Mouse (Mus musculus): ENCODE measurements around the gene Mcpt9. TPM values are rescaled to one million over a fixed set of nuclear protein-coding genes. Genes with fewer than 3 reads are reported as not detected.
"Not testable (repeated sequence)": the region's sequence is repeated elsewhere in the genome, so short reads cannot be mapped to it uniquely, and the experiment has no call there.

The Mcpt9 gene
- not detected in 2 replicates for polyA plus RNA-seq (2015; fragmentation: Nextera tagmentation; extraction: Ambion mirVana)

GRCm38 (mm10) chr14:56030395-56030794 is at the start of gene Mcpt9:
Mcpt9 (minus strand) TSS chr14:56030495.
- not testable (repeated sequence) for ATAC-seq (replicated peaks; ENCODE audit: extremely low read depth, insufficient read depth, low FRiP score); H3K36me3 ChIP-seq (ENCODE audit: control insufficient read depth, insufficient read depth); H3K4me2 ChIP-seq (ENCODE audit: low read depth, low read length); H3K4me3 ChIP-seq (ENCODE audit: low read length); H3K4me1 ChIP-seq (ENCODE audit: control insufficient read depth, insufficient read depth, low read length); H3K27ac ChIP-seq (ENCODE audit: low read length); H3K27me3 ChIP-seq (ENCODE audit: control insufficient read depth, insufficient read depth, low read length); H3K9me3 ChIP-seq (replicated peaks; ENCODE audit: control insufficient read depth, low read length); H3K9ac ChIP-seq (ENCODE audit: low read length)
- WGBS, result 77% methylated on average over 3 of the region's 3 CpGs

- not testable (repeated sequence) for H3K36me3 ChIP-seq (ENCODE audit: control insufficient read depth, insufficient read depth); H3K4me2 ChIP-seq (ENCODE audit: low read depth, low read length); ATAC-seq (replicated peaks; ENCODE audit: extremely low read depth, insufficient read depth, low FRiP score); H3K9me3 ChIP-seq (replicated peaks; ENCODE audit: control insufficient read depth, low read length); H3K27me3 ChIP-seq (ENCODE audit: control insufficient read depth, insufficient read depth, low read length); H3K4me1 ChIP-seq (ENCODE audit: control insufficient read depth, insufficient read depth, low read length); H3K4me3 ChIP-seq (ENCODE audit: low read length); H3K9ac ChIP-seq (ENCODE audit: low read length); H3K27ac ChIP-seq (ENCODE audit: low read length)
- 35% methylated on average over 3 of the region's 3 CpGs for WGBS
Measured at GRCm38 (mm10) chr14:56062213-56062612, 31.9 kb upstream of the Mcpt9 start, which contains the start of gene Mcpt4. Mcpt4 (minus strand) TSS chr14:56062313.

- 0 out of 2 replicates have a peak, but pooled peaks cover 3% of the 10 kb centered on the region for H3K4me1 ChIP-seq (ENCODE audit: control insufficient read depth, insufficient read depth, low read length)
- no peaks in the 10 kb centered on the region for H3K27me3 ChIP-seq (ENCODE audit: control insufficient read depth, insufficient read depth, low read length)
- H3K9ac ChIP-seq (ENCODE audit: low read length), result no peak overlapping the region
- WGBS, result 42% methylated on average over 4 of the region's 4 CpGs
- no peaks in the 10 kb centered on the region for H3K9me3 ChIP-seq (replicated peaks; ENCODE audit: control insufficient read depth, low read length)
- ATAC-seq (replicated peaks; ENCODE audit: extremely low read depth, insufficient read depth, low FRiP score), result peak; percentile 63
- H3K27ac ChIP-seq (ENCODE audit: low read length), result no peak overlapping the region
- no peaks in the 10 kb centered on the region for H3K36me3 ChIP-seq (ENCODE audit: control insufficient read depth, insufficient read depth)
- H3K4me2 ChIP-seq (ENCODE audit: low read depth, low read length), result no peak overlapping the region
- H3K4me3 ChIP-seq (ENCODE audit: low read length), result no peak overlapping the region
Measured at GRCm38 (mm10) chr14:56057722-56058121, 27.4 kb upstream of the Mcpt9 start.

GRCm38 (mm10) chr14:56055408-56055807 is 25.1 kb upstream of the Mcpt9 start:
- Histone ChIP-seq H3K27ac (ENCODE audit: low read length) (no peak overlapping the region), H3K9me3 (replicated peaks; ENCODE audit: control insufficient read depth, low read length) (no peaks in the 10 kb centered on the region), H3K27me3 (ENCODE audit: control insufficient read depth, insufficient read depth, low read length) (no peaks in the 10 kb centered on the region), H3K36me3 (ENCODE audit: control insufficient read depth, insufficient read depth) (no peaks in the 10 kb centered on the region), H3K9ac (ENCODE audit: low read length) (no peak overlapping the region), H3K4me2 (ENCODE audit: low read depth, low read length) (no peak overlapping the region), H3K4me1 (ENCODE audit: control insufficient read depth, insufficient read depth, low read length) (0 out of 2 replicates have a peak, but pooled peaks cover 3% of the 10 kb centered on the region), H3K4me3 (ENCODE audit: low read length) (no peak overlapping the region)
- ATAC-seq (replicated peaks; ENCODE audit: extremely low read depth, insufficient read depth, low FRiP score), result no peak
- WGBS, result 57% methylated on average over 3 of the region's 3 CpGs

- not testable (repeated sequence) for H3K9me3 ChIP-seq (replicated peaks; ENCODE audit: control insufficient read depth, low read length); H3K9ac ChIP-seq (ENCODE audit: low read length); H3K4me3 ChIP-seq (ENCODE audit: low read length); ATAC-seq (replicated peaks; ENCODE audit: extremely low read depth, insufficient read depth, low FRiP score); H3K36me3 ChIP-seq (ENCODE audit: control insufficient read depth, insufficient read depth); H3K4me2 ChIP-seq (ENCODE audit: low read depth, low read length); H3K4me1 ChIP-seq (ENCODE audit: control insufficient read depth, insufficient read depth, low read length); H3K27me3 ChIP-seq (ENCODE audit: control insufficient read depth, insufficient read depth, low read length); H3K27ac ChIP-seq (ENCODE audit: low read length)
- 31% methylated on average over 1 of the region's 1 CpGs for WGBS
Measured at GRCm38 (mm10) chr14:56041792-56042191, 11.5 kb upstream of the Mcpt9 start, which contains the start of gene Mcpt2. Mcpt2 (plus strand) TSS chr14:56042041.

- Histone ChIP-seq H3K9ac (ENCODE audit: low read length) (no peak overlapping the region), H3K4me1 (ENCODE audit: control insufficient read depth, insufficient read depth, low read length) (no peaks in the 10 kb centered on the region), H3K36me3 (ENCODE audit: control insufficient read depth, insufficient read depth) (no peaks in the 10 kb centered on the region), H3K27ac (ENCODE audit: low read length) (no peak overlapping the region), H3K4me3 (ENCODE audit: low read length) (no peak overlapping the region), H3K9me3 (replicated peaks; ENCODE audit: control insufficient read depth, low read length) (no peaks in the 10 kb centered on the region), H3K27me3 (ENCODE audit: control insufficient read depth, insufficient read depth, low read length) (no peaks in the 10 kb centered on the region), H3K4me2 (ENCODE audit: low read depth, low read length) (no peak overlapping the region)
- no peak for ATAC-seq (replicated peaks; ENCODE audit: extremely low read depth, insufficient read depth, low FRiP score)
- 48% methylated on average over 2 of the region's 2 CpGs for WGBS
Measured at GRCm38 (mm10) chr14:56034433-56034832, 4.1 kb upstream of the Mcpt9 start.

GRCm38 (mm10) chr14:56021305-56021704 is 9.0 kb downstream of the Mcpt9 start:
- not testable (repeated sequence) for H3K4me3 ChIP-seq (ENCODE audit: low read length); H3K36me3 ChIP-seq (ENCODE audit: control insufficient read depth, insufficient read depth); H3K4me1 ChIP-seq (ENCODE audit: control insufficient read depth, insufficient read depth, low read length); H3K9me3 ChIP-seq (replicated peaks; ENCODE audit: control insufficient read depth, low read length); ATAC-seq (replicated peaks; ENCODE audit: extremely low read depth, insufficient read depth, low FRiP score); H3K9ac ChIP-seq (ENCODE audit: low read length); H3K27me3 ChIP-seq (ENCODE audit: control insufficient read depth, insufficient read depth, low read length); H3K4me2 ChIP-seq (ENCODE audit: low read depth, low read length); H3K27ac ChIP-seq (ENCODE audit: low read length)
- 61% methylated on average over 3 of the region's 4 CpGs for WGBS

GRCm38 (mm10) chr14:56019446-56019845 is 10.8 kb downstream of the Mcpt9 start:
- no peaks in the 10 kb centered on the region for H3K9me3 ChIP-seq (replicated peaks; ENCODE audit: control insufficient read depth, low read length)
- no peaks in the 10 kb centered on the region for H3K27me3 ChIP-seq (ENCODE audit: control insufficient read depth, insufficient read depth, low read length)
- H3K4me3 ChIP-seq (ENCODE audit: low read length), result no peak overlapping the region
- H3K4me2 ChIP-seq (ENCODE audit: low read depth, low read length), result no peak overlapping the region
- no peaks in the 10 kb centered on the region for H3K36me3 ChIP-seq (ENCODE audit: control insufficient read depth, insufficient read depth)
- no peak for ATAC-seq (replicated peaks; ENCODE audit: extremely low read depth, insufficient read depth, low FRiP score)
- no peak overlapping the region for H3K27ac ChIP-seq (ENCODE audit: low read length)
- H3K4me1 ChIP-seq (ENCODE audit: control insufficient read depth, insufficient read depth, low read length), result no peaks in the 10 kb centered on the region
- WGBS, result 44% methylated on average over 1 of the region's 1 CpGs
- no peak overlapping the region for H3K9ac ChIP-seq (ENCODE audit: low read length)

GRCm38 (mm10) chr14:56017671-56018070 is 12.6 kb downstream of the Mcpt9 start, which contains the start of gene Mcpt1:
Mcpt1 (plus strand) TSS chr14:56017971.
- H3K4me1 ChIP-seq (ENCODE audit: control insufficient read depth, insufficient read depth, low read length); ATAC-seq (replicated peaks; ENCODE audit: extremely low read depth, insufficient read depth, low FRiP score); H3K9ac ChIP-seq (ENCODE audit: low read length); H3K36me3 ChIP-seq (ENCODE audit: control insufficient read depth, insufficient read depth); H3K27me3 ChIP-seq (ENCODE audit: control insufficient read depth, insufficient read depth, low read length); H3K4me2 ChIP-seq (ENCODE audit: low read depth, low read length); H3K27ac ChIP-seq (ENCODE audit: low read length); H3K9me3 ChIP-seq (replicated peaks; ENCODE audit: control insufficient read depth, low read length); H3K4me3 ChIP-seq (ENCODE audit: low read length): not testable (repeated sequence)
- WGBS, result 64% methylated on average over 3 of the region's 3 CpGs

Data from heart, embryonic 16.5 days (tissue).